Mouse (Mus musculus) myocyte (in vitro differentiated cells): Measurements from ENCODE around the gene Mum1.

ENCODE experiments used
- POLR2A ChIP-seq: IDR thresholded peaks from one replicate; pipeline ENCODE4 v1.6.1; 2011; ENCODE audit warnings: low read depth, mild to moderate bottlenecking, control low read depth, moderate library complexity; ENCODE audit not compliant: insufficient read length
- TCF3 ChIP-seq: IDR thresholded peaks from one replicate; pipeline ENCODE4 v1.6.1; 2011; ENCODE audit warnings: low read depth, control low read depth; ENCODE audit not compliant: insufficient read length

- TF ChIP-seq TCF3 (no peak), POLR2A (no peak)
Measured at GRCm38 (mm10) chr10:80262169-80262568, 35.9 kb downstream of the Mum1 start.
